Mouse (Mus musculus) B cell, adult 2 months (primary cell): Measurements from ENCODE around the gene Scgb2b15.
"Not testable (repeated sequence)": the region's sequence is repeated elsewhere in the genome, so short reads cannot be mapped to it uniquely, and the experiment has no call there.

Source experiments
- DNase-seq, 2 experiments: peaks; one replicate each; pipeline ENCODE4 v3.0.0; 2022

Gene Scgb2b15

DNA sequence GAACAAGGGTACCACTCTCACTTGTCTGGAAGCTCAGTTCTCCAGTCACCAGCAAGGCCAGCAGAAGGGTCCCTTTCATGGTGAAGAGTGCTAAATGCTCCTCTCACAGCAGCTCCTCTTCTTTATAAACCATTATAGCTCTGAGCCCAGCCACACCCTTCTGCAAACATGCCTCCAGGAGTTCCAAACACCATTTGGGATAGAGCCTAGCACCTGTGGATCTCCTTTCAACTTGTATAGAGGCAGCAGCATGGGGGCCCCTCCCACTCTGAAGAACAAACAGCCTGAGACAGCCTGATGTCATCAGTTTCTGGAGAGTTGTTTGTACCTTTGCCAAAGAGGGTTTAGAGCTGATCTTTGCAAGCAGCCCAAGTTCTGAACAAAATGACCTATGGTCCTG is at the start of gene Scgb2b15:
Scgb2b15 (minus strand) TSS at position 101 of the 400 bp plus-strand sequence.
- DNase-seq = not testable (repeated sequence)

DNA sequence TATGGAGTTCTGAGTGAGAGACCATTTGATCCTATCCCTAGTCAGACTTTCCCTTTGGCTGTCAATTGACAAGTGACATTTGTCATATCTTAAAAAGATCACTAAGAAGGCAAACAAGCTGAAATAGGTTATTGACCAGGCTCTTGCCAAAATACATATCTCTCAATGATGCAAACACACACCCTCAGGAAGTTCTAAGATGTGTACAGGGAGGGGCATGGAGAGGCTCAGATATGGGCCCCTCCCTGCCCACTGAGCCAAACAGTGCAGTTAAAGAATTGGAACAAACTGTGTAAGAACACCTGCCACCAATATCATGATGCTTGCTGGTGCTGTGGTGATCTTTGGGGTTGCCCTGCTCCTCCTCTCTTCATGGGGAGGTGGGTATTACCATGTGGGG is 6.8 kb upstream of the Scgb2b15 start, which contains the start of gene Scgb1b15:
Scgb1b15 (plus strand) TSS at position 301 of the 400 bp plus-strand sequence.
- not testable (repeated sequence) for DNase-seq
